Mouse (Mus musculus) midbrain, embryonic 11.5 days (tissue): ENCODE measurements at regions not wholly inside any gene's neighbourhood (a gene's known extent, or its start where the extent isn't known, plus 50 kb on each side); places are given as distances from the start of the nearest gene placed in this dataset.

Source experiments
- ATAC-seq: fragments of 200-750 bp; cut with Nextera tagmentation; 2 replicates; pipeline ENCODE4 v1.8.0; 2017; ENCODE audit warnings: moderate TSS enrichment, moderate library complexity; ENCODE audit not compliant: low FRiP score
- DNase-seq: peaks from one replicate; pipeline ENCODE4 v3.0.0; 2015; ENCODE audit warnings: low spot score; ENCODE audit errors: missing footprints
- H3K27ac ChIP-seq: fragments of 300-500 bp; sonication (generic); 2 replicates; pipeline ENCODE4 v1.5.1; 2014; ENCODE audit warnings: low read depth, low read length
- H3K27me3 ChIP-seq: fragments of 300-500 bp; sonication (generic); 2 replicates; pipeline ENCODE4 v1.6.1; 2014; ENCODE audit warnings: mild to moderate bottlenecking, low read length, moderate library complexity, mixed read lengths; ENCODE audit not compliant: control insufficient read depth, insufficient read depth
- H3K36me3 ChIP-seq: fragments of 300-500 bp; sonication (generic); 2 replicates; pipeline ENCODE4 v1.6.1; 2014; ENCODE audit warnings: mild to moderate bottlenecking, low read length, moderate library complexity, mixed read lengths; ENCODE audit not compliant: control insufficient read depth, insufficient read depth
- H3K4me1 ChIP-seq: fragments of 300-500 bp; sonication (generic); 2 replicates; pipeline ENCODE4 v1.6.1; 2014; ENCODE audit warnings: low read length; ENCODE audit not compliant: control insufficient read depth, insufficient read depth
- H3K4me2 ChIP-seq: fragments of 300-500 bp; sonication (generic); 2 replicates; pipeline ENCODE4 v1.6.1; 2014; ENCODE audit warnings: mild to moderate bottlenecking, moderate library complexity
- H3K4me3 ChIP-seq: fragments of 300-500 bp; sonication (generic); 2 replicates; pipeline ENCODE4 v1.5.1; 2014; ENCODE audit warnings: low read depth, low read length
- H3K9ac ChIP-seq: fragments of 300-500 bp; sonication (generic); 2 replicates; pipeline ENCODE4 v1.6.1; 2014; ENCODE audit warnings: low read length
- H3K9me3 ChIP-seq: fragments of 300-500 bp; sonication (generic); 2 replicates; pipeline ENCODE4 v1.6.1; 2016; ENCODE audit warnings: low read length; ENCODE audit not compliant: control insufficient read depth
- WGBS: fragments of 180-500 bp; shearing (Covaris S2); extraction: QIAGEN DNeasy Blood & Tissue Kit; methylation state at CpG from one replicate; pipeline ENCODE4 v1.1.7; 2014; 5-methylcytosine and 5-hydroxymethylcytosine counted together

- Histone ChIP-seq H3K9ac (no peak overlapping the region), H3K36me3 (no peaks in the 10 kb centered on the region), H3K4me1 (no peaks in the 10 kb centered on the region), H3K9me3 (no peaks in the 10 kb centered on the region), H3K4me3 (no peak overlapping the region), H3K4me2 (no peak overlapping the region), H3K27me3 (no peaks in the 10 kb centered on the region), H3K27ac (no peak overlapping the region)
- WGBS: 90% methylated on average over 6 of the region's 6 CpGs
- no peak for ATAC-seq
- DNase-seq: no peak
Measured at GRCm38 (mm10) chr10:20891426-20891825, 60.9 kb upstream of the Ahi1 start.

DNA sequence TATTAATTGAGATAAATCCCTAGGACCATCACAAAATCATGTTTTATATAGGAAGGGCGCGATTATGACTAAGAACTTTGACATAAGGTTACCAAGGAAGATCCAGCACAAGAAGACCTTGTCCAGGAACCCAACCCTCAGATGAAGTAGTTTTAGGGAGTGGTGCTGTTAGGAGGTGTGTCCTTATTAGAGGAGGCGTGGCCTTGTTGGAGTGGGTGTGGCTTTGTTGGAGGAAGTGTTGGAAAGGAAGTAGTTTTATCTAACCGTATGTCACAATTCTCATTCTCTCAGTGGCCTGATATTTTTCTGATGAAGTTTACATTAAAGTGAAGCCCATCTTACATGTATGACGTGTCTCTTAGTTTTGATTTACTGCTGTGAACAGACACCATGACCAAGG, 68.7 kb upstream of the Ahi1 start:
- Histone ChIP-seq H3K4me3 (no peak overlapping the region), H3K4me2 (no peak overlapping the region), H3K27ac (no peak overlapping the region), H3K9me3 (no peaks in the 10 kb centered on the region), H3K9ac (no peak overlapping the region), H3K36me3 (no peaks in the 10 kb centered on the region), H3K27me3 (no peaks in the 10 kb centered on the region), H3K4me1 (no peaks in the 10 kb centered on the region)
- ATAC-seq (no peak), DNase-seq (no peak)
- WGBS: 90% methylated on average over 5 of the region's 5 CpGs

- 88% methylated on average over 8 of the region's 8 CpGs for WGBS
- H3K9ac ChIP-seq: no peak overlapping the region
- H3K4me1 ChIP-seq: no peaks in the 10 kb centered on the region
- DNase-seq (no peak), ATAC-seq (no peak)
- H3K27me3 ChIP-seq: no peaks in the 10 kb centered on the region
- no peak overlapping the region for H3K4me3 ChIP-seq
- no peak overlapping the region for H3K4me2 ChIP-seq
- H3K27ac ChIP-seq: no peak overlapping the region
- no peaks in the 10 kb centered on the region for H3K9me3 ChIP-seq
- H3K36me3 ChIP-seq: no peaks in the 10 kb centered on the region
Measured at GRCm38 (mm10) chr10:20882599-20882998, 69.7 kb upstream of the Ahi1 start.

DNA sequence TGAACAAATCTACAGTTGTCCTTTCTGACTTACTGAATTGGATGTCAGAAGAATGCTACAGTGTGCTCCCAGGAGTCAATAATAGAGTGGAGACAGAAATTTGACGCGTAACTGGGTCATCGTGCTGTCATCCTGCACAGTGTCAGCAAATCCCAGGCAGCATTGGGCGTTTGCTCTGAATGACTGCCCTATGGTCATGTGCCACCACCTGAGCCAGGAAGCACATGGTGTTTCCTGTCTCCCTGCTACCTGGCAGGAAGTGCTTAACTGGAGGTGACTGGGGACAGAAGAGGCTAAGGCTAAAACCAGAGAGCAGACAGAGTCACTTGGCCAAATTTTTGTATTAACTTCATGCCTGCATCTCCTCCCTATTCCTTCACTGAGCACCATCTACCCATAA, 72.1 kb upstream of the Ahi1 start:
- no peaks in the 10 kb centered on the region for H3K27me3 ChIP-seq
- no peak overlapping the region for H3K9ac ChIP-seq
- no peak overlapping the region for H3K4me2 ChIP-seq
- H3K4me1 ChIP-seq: no peaks in the 10 kb centered on the region
- H3K9me3 ChIP-seq: no peaks in the 10 kb centered on the region
- DNase-seq (no peak), ATAC-seq (no peak)
- no peak overlapping the region for H3K27ac ChIP-seq
- 92% methylated on average over 4 of the region's 4 CpGs for WGBS
- H3K4me3 ChIP-seq: no peak overlapping the region
- H3K36me3 ChIP-seq: no peaks in the 10 kb centered on the region

GRCm38 (mm10) chr10:20879482-20879881, 72.9 kb upstream of the Ahi1 start:
- Histone ChIP-seq H3K4me3 (no peak overlapping the region), H3K4me2 (no peak overlapping the region), H3K4me1 (no peaks in the 10 kb centered on the region), H3K36me3 (no peaks in the 10 kb centered on the region), H3K27me3 (no peaks in the 10 kb centered on the region), H3K9me3 (no peaks in the 10 kb centered on the region), H3K27ac (no peak overlapping the region), H3K9ac (no peak overlapping the region)
- ATAC-seq (no peak), DNase-seq (no peak)
- 90% methylated on average over 8 of the region's 8 CpGs for WGBS

DNA sequence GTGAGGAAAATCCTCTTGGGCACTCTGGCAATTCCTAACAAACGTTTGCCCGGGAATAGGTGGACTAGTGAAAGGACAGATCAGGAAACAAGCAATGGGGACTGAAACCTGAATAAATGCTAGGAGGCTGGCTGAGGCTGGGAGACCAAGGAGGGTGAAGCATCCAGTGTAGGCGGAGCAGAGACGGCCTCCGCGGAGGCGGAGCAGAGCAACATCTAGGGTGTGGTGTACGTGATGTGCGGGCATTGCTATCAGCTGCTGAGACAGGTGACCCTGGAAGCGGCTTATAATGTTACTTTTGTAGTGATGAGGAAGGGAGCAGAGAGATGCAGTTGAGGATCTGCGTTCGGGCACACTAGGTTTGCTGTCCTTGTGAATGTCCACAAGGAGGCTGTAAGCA, 85.3 kb upstream of the Ahi1 start:
- no peak overlapping the region for H3K27ac ChIP-seq
- DNase-seq (no peak), ATAC-seq (no peak)
- no peak overlapping the region for H3K4me2 ChIP-seq
- H3K27me3 ChIP-seq: no peaks in the 10 kb centered on the region
- no peak overlapping the region for H3K4me3 ChIP-seq
- 89% methylated on average over 12 of the region's 12 CpGs for WGBS
- no peak overlapping the region for H3K9ac ChIP-seq
- H3K9me3 ChIP-seq: no peaks in the 10 kb centered on the region
- no peaks in the 10 kb centered on the region for H3K4me1 ChIP-seq
- H3K36me3 ChIP-seq: no peaks in the 10 kb centered on the region

DNA sequence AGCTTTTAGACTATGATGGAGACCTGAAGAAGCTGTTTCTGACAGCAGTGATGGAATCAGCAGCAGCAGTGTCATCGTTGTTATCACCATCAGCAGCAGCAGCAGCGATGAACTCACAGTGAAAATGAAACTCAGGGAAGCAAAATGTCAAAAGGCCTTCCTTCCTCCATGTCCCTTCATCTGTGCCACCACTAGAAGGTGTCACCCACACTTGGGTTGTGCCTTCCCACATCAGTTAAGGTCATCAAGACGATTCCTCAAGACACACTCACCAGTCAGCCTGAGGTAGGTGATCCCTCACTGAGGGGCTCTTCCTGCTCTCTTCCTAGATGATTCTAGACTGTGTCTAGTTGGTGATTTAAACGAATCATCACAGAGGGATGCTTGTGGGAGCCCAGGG, 87.3 kb upstream of the Ahi1 start:
- no peak overlapping the region for H3K4me3 ChIP-seq
- no peak overlapping the region for H3K27ac ChIP-seq
- no peak for ATAC-seq
- no peak for DNase-seq
- H3K36me3 ChIP-seq: no peaks in the 10 kb centered on the region
- 84% methylated on average over 4 of the region's 4 CpGs for WGBS
- H3K4me1 ChIP-seq: no peaks in the 10 kb centered on the region
- H3K9me3 ChIP-seq: no peaks in the 10 kb centered on the region
- no peak overlapping the region for H3K9ac ChIP-seq
- no peaks in the 10 kb centered on the region for H3K27me3 ChIP-seq
- no peak overlapping the region for H3K4me2 ChIP-seq

DNA sequence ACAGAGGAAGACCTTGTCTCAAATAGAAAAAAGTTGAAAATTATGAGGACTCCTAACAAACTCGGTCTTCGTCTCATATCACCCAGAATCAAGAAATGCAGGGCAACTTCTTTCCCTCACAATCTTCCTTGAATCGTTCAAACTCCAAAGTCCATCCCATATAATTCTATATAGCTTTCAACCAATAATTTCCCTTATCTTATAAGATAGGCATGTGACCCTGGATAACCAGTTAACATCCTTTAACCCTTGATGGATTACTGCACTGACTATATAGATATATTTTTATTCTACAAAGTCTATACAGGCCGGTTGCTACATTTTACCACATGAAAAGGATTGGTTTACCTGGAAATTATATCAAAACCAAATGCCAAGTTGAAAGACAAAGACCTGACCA, 94.9 kb upstream of the Ahi1 start:
- no peak overlapping the region for H3K27ac ChIP-seq

GRCm38 (mm10) chr10:20854621-20855363, 97.6 kb upstream of the Ahi1 start:
- WGBS: 52% methylated on average over 14 of the region's 14 CpGs
- H3K4me2 ChIP-seq: no peak overlapping the region; the same call in 1 of the 2 replicates

More for the DNA sequence above, 94.9 kb upstream of the Ahi1 start:
- no peaks in the 10 kb centered on the region for H3K36me3 ChIP-seq
- H3K4me2 ChIP-seq: no peak overlapping the region
- no peak overlapping the region for H3K9ac ChIP-seq
- ATAC-seq: no peak
- WGBS: 96% methylated on average over 4 of the region's 4 CpGs
- no peaks in the 10 kb centered on the region for H3K9me3 ChIP-seq
- 0 out of 2 replicates have a peak, but pooled peaks cover 4% of the 10 kb centered on the region for H3K4me1 ChIP-seq
- DNase-seq: no peak
- no peaks in the 10 kb centered on the region for H3K27me3 ChIP-seq
- H3K4me3 ChIP-seq: no peak overlapping the region

More at GRCm38 (mm10) chr10:20854621-20855363, 97.6 kb upstream of the Ahi1 start:
- Histone ChIP-seq H3K9ac (no peak overlapping the region), H3K27me3 (no peaks in the 10 kb centered on the region), H3K27ac (0 out of 2 replicates have a peak overlapping the region, but pooled peaks have one; percentile 3), H3K4me1 (0 out of 2 replicates have a peak, but pooled peaks cover 4% of the 10 kb centered on the region), H3K9me3 (no peaks in the 10 kb centered on the region), H3K36me3 (no peaks in the 10 kb centered on the region), H3K4me3 (no peak overlapping the region)
- ATAC-seq: peak; percentile 87
- DNase-seq: peak; percentile 87
